Mouse (Mus musculus) forebrain, postnatal 0 days (tissue): ENCODE data around the gene Tspyl1. TPM values are rescaled to one million over a fixed set of nuclear protein-coding genes. Genes with fewer than 3 reads are reported as not detected.
"Not testable (repeated sequence)": the region's sequence is repeated elsewhere in the genome, so short reads cannot be mapped to it uniquely, and the experiment has no call there.

ENCODE experiments used
- ATAC-seq: fragments of 200-750 bp; cut with Nextera tagmentation; 2 replicates; pipeline ENCODE4 v1.8.0; 2017; ENCODE audit warnings: mild to moderate bottlenecking, moderate library complexity
- DNase-seq: peaks from one replicate; pipeline ENCODE4 v3.0.0-alpha.2; 2015
- H3K27ac ChIP-seq: fragments of 300-500 bp; sonication (generic); 2 replicates; pipeline ENCODE4 v1.5.1; 2014; ENCODE audit warnings: low read depth, mild to moderate bottlenecking, antibody characterized with exemption, low read length, moderate library complexity, mixed read lengths
- H3K27me3 ChIP-seq: fragments of 300-500 bp; sonication (generic); 2 replicates; pipeline ENCODE4 v1.6.1; 2014; ENCODE audit warnings: mild to moderate bottlenecking, low read length, mixed read lengths; ENCODE audit not compliant: insufficient read depth
- H3K36me3 ChIP-seq: fragments of 300-500 bp; sonication (generic); 2 replicates; pipeline ENCODE4 v1.6.1; 2014; ENCODE audit warnings: mild to moderate bottlenecking, moderate library complexity; ENCODE audit not compliant: insufficient read depth
- H3K4me1 ChIP-seq: fragments of 300-500 bp; sonication (generic); 2 replicates; pipeline ENCODE4 v1.6.1; 2014; ENCODE audit warnings: antibody characterized with exemption; ENCODE audit not compliant: insufficient read depth
- H3K4me2 ChIP-seq: fragments of 300-500 bp; sonication (generic); 2 replicates; pipeline ENCODE4 v1.6.1; 2014; ENCODE audit warnings: low read depth, mild to moderate bottlenecking, moderate library complexity
- H3K4me3 ChIP-seq: fragments of 300-500 bp; sonication (generic); 2 replicates; pipeline ENCODE4 v1.5.1; 2014; ENCODE audit warnings: low read depth, low read length, mixed read lengths
- H3K9ac ChIP-seq: fragments of 300-500 bp; sonication (generic); 2 replicates; pipeline ENCODE4 v1.6.1; 2014; ENCODE audit warnings: mild to moderate bottlenecking
- H3K9me3 ChIP-seq: fragments of 300-500 bp; sonication (generic); 2 replicates; pipeline ENCODE4 v1.6.1; 2016; ENCODE audit warnings: low read length
- CTCF ChIP-seq: sonication (generic); IDR thresholded peaks from 2 replicates; pipeline ENCODE4 v1.5.1; 2016; ENCODE audit warnings: antibody characterized with exemption, control low read depth, low read depth
- WGBS: fragments of 180-500 bp; shearing (Covaris S2); extraction: QIAGEN DNeasy Blood & Tissue Kit; methylation state at CpG from one replicate; pipeline ENCODE4 v1.1.7; 2014; 5-methylcytosine and 5-hydroxymethylcytosine counted together
- polyA plus RNA-seq: library from polyadenylated mRNA; unstranded; fragments of >200 nt; fragmentation: Nextera tagmentation; extraction: Ambion mirVana; gene quantifications from 2 replicates; pipeline ENCODE4 v1.2.1, GENCODE M21; 2015
- total RNA-seq: library from RNA; depleted of rRNA; stranded (reverse); fragments of >200 nt; gene quantifications from 2 replicates; pipeline ENCODE4 v1.2.3, GENCODE M21; 2014

Gene Tspyl1
- total and polyA plus RNA-seq, 2 experiments from 2014 or later: 108 to 138 TPM

DNA sequence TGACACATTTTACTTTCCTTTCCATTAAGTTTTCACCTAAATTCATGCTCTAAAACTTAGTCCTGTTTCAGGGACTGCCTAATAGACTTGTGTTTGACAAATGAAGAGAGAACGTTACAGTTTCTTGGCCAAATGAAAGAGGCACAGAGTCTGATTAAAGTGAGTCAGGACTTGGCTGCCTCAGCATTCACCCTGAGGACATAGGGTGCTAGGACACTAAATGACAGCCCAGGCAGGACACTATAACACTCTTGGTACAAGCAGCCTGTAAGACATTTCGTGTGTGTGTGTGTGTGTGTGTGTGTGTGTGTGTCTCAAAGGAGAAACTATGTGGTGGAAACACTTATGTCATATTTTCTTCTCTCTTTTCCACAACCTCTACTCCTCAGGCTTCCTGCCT lies 35.9 kb upstream of the Tspyl1 start:
- no peaks in the 10 kb centered on the region; the same call in 1 of the 2 replicates for H3K4me1 ChIP-seq
- H3K27me3 ChIP-seq: no peaks in the 10 kb centered on the region
- H3K36me3 ChIP-seq: no peaks in the 10 kb centered on the region
- no peak overlapping the region for H3K27ac ChIP-seq
- H3K9ac ChIP-seq: no peak overlapping the region
- H3K9me3 ChIP-seq: no peaks in the 10 kb centered on the region
- 60% methylated on average over 2 of the region's 2 CpGs for WGBS
- no peak for TF ChIP-seq CTCF
- ATAC-seq: no peak
- no peak overlapping the region for H3K4me3 ChIP-seq
- DNase-seq: no peak
- H3K4me2 ChIP-seq: no peak overlapping the region

GRCm38 (mm10) chr10:34247757-34248156 lies 34.2 kb upstream of the Tspyl1 start:
- no peak overlapping the region for H3K4me3 ChIP-seq
- H3K27me3 ChIP-seq: no peaks in the 10 kb centered on the region
- no peaks in the 10 kb centered on the region; the same call in 1 of the 2 replicates for H3K4me1 ChIP-seq
- H3K27ac ChIP-seq: no peak overlapping the region
- H3K9me3 ChIP-seq: no peaks in the 10 kb centered on the region
- no peak for TF ChIP-seq CTCF
- DNase-seq: no peak
- ATAC-seq: no peak; the same call in 1 of the 2 replicates
- H3K4me2 ChIP-seq: no peak overlapping the region
- WGBS: 29% methylated on average over 3 of the region's 3 CpGs
- no peak overlapping the region for H3K9ac ChIP-seq
- no peaks in the 10 kb centered on the region for H3K36me3 ChIP-seq

DNA sequence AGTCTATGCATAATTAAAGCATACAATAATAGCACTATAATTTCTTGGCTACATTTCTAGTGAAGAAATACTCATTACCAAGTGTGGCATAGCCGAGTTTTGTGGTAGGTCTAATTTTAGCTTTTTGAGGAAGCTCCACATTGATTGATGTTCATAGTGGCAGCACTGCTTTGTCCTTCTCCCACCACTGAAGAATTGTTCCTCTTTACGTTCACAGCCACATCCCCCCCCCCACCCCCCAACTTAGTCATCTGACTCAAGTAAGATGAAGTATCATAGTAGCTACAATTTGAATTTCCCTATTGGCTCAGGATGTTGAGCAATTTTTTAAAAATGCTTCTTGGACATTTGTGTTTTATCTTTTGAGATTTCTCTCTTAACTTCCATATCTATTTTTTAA lies 32.4 kb upstream of the Tspyl1 start:
- Histone ChIP-seq H3K27ac (no peak overlapping the region), H3K4me1 (no peaks in the 10 kb centered on the region; the same call in 1 of the 2 replicates), H3K9me3 (no peaks in the 10 kb centered on the region), H3K36me3 (no peaks in the 10 kb centered on the region), H3K27me3 (no peaks in the 10 kb centered on the region), H3K9ac (no peak overlapping the region), H3K4me3 (no peak overlapping the region), H3K4me2 (no peak overlapping the region)
- no peak for ATAC-seq
- 55% methylated on average over 2 of the region's 2 CpGs for WGBS
- DNase-seq: no peak
- TF ChIP-seq CTCF: no peak

DNA sequence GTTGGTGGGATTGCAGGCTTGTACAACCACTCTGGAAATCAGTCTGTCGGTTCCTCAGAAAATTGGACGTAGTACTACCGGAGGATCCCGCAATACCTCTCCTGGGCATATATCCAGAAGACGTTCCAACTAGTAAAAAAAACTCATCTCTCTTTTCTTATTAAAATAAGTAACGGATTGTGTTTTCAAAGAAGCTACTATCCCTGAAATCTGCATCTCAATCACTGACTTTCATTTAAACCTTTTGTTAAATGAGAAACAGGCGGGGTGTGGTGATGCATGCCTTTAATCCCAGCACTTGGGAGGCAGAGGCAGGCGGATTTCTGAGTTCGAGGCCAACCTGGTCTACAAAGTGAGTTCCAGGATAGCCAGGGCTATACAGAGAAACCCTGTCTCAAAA lies 29.2 kb upstream of the Tspyl1 start:
- 81% methylated on average over 9 of the region's 9 CpGs for WGBS
- H3K27me3 ChIP-seq, H3K9ac ChIP-seq, H3K9me3 ChIP-seq, H3K36me3 ChIP-seq, H3K4me3 ChIP-seq, H3K4me1 ChIP-seq, DNase-seq, H3K4me2 ChIP-seq, H3K27ac ChIP-seq, ATAC-seq: not testable (repeated sequence)

DNA sequence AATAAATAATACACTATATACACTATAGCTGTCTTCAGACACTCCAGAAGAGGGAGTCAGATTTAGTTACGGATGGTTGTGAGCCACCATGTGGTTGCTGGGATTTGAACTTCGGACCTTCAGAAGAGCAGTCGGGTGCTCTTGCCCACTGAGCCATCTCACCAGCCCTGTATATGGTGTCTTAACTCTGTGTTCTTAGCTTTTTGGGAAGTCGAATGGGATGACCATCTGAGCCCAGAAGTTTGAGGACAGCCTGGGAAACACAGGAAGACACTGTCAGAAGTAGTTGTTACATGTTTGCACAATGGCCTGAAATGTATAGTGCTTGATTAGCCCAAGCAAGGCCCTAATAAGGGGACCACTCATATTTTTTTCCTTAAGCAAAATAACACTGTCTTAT lies 16.9 kb upstream of the Tspyl1 start:
- TF ChIP-seq CTCF: no peak
- Histone ChIP-seq H3K36me3 (no peaks in the 10 kb centered on the region), H3K4me2 (no peak overlapping the region), H3K4me1 (no peaks in the 10 kb centered on the region), H3K27me3 (no peaks in the 10 kb centered on the region), H3K9ac (no peak overlapping the region), H3K27ac (no peak overlapping the region), H3K9me3 (no peaks in the 10 kb centered on the region), H3K4me3 (no peak overlapping the region)
- WGBS: 88% methylated on average over 4 of the region's 4 CpGs
- DNase-seq (no peak), ATAC-seq (no peak)

- no peak overlapping the region for H3K4me3 ChIP-seq
- no peak overlapping the region for H3K9ac ChIP-seq
- peaks cover 3% of the 10 kb centered on the region; the same call in 1 of the 2 replicates for H3K4me1 ChIP-seq
- H3K36me3 ChIP-seq: no peaks in the 10 kb centered on the region
- TF ChIP-seq CTCF: no peak
- no peak for ATAC-seq
- no peaks in the 10 kb centered on the region for H3K27me3 ChIP-seq
- no peak overlapping the region for H3K4me2 ChIP-seq
- H3K9me3 ChIP-seq: no peaks in the 10 kb centered on the region
- H3K27ac ChIP-seq: no peak overlapping the region
- 79% methylated on average over 5 of the region's 5 CpGs for WGBS
- no peak for DNase-seq
Observed at GRCm38 (mm10) chr10:34267312-34268070, 14.5 kb upstream of the Tspyl1 start.

GRCm38 (mm10) chr10:34271681-34272080 lies 10.3 kb upstream of the Tspyl1 start:
- TF ChIP-seq CTCF: no peak
- ATAC-seq (peak; percentile 81), DNase-seq (peak; percentile 74)
- Histone ChIP-seq H3K27me3 (no peaks in the 10 kb centered on the region), H3K9ac (no peak overlapping the region), H3K36me3 (no peaks in the 10 kb centered on the region), H3K27ac (no peak overlapping the region), H3K4me2 (peak overlapping the region; percentile 15; the same call in 1 of the 2 replicates), H3K9me3 (no peaks in the 10 kb centered on the region), H3K4me3 (no peak overlapping the region), H3K4me1 (peaks cover 3% of the 10 kb centered on the region; the same call in 1 of the 2 replicates)
- WGBS: 16% methylated on average over 7 of the region's 7 CpGs
